In genomic region chr14:13354154-13354553, GRCm38 (mm10) we compare ENCODE assay signal across 9 mouse cellular contexts.
DNase-seq lines count a peak whose midpoint lies in the region; ATAC-seq lines count a peak whose summit lies in the region.
"Had no signal": no experiment of that assay in that cellular context is flagged by ENCODE, and none has a peak within 500 bp of the region (broad histone marks: within the 10 kb centered on the region; RNA-seq: fewer than 3 reads in every experiment).

No protein-coding gene starts in this region.

- DNase-seq in forebrain, embryonic 11.5 days (ENCODE audit: low spot score): no peak
- DNase-seq in right cerebral cortex, postnatal 10 days (ENCODE audit: low spot score in 2 of 2): peak; percentile 48 to 49
- no peak for DNase-seq in right cerebral cortex, postnatal 25 days
- peak; percentile 16 for DNase-seq in left cerebral cortex, postnatal 4 days
- no peak for DNase-seq in gastrocnemius, postnatal 36 days

- WGBS in forebrain, embryonic 16.5 days: 23% methylated on average over 5 of the region's 5 CpGs
- WGBS in forebrain, embryonic 11.5 days: 27% methylated on average over 5 of the region's 5 CpGs

- H3K27ac ChIP-seq in forebrain, embryonic 16.5 days (ENCODE audit: low read length): no peak overlapping the region
- H3K27ac ChIP-seq in forebrain, embryonic 11.5 days (ENCODE audit: low read depth, low read length): no peak overlapping the region
- H3K27ac ChIP-seq: neural tube, embryonic 13.5 days had no signal

- intact Hi-C loops in left cerebral cortex, postnatal 4 days (cut with DNase I): loop anchor here (2.0 kb wide), 1 partner anchor 459 kb away; no protein-coding TSS in a partner anchor
- intact Hi-C loops in gastrocnemius, postnatal 36 days (cut with DNase I): no loop called here

- no peaks in the 10 kb centered on the region for H3K36me3 ChIP-seq in forebrain, embryonic 16.5 days (ENCODE audit: control insufficient read depth, insufficient read depth)
- H3K36me3 ChIP-seq in forebrain, embryonic 11.5 days (ENCODE audit: control insufficient read depth, insufficient read depth, low read length): no peaks in the 10 kb centered on the region
- H3K36me3 ChIP-seq: neural tube, embryonic 13.5 days had no signal

- H3K9me3 ChIP-seq in forebrain, embryonic 16.5 days (ENCODE audit: control insufficient read depth, low read length): no peaks in the 10 kb centered on the region
- no peaks in the 10 kb centered on the region for H3K9me3 ChIP-seq in forebrain, embryonic 11.5 days (ENCODE audit: control insufficient read depth, low read length)
- H3K9me3 ChIP-seq: neural tube, embryonic 13.5 days had no signal

- H3K27me3 ChIP-seq in forebrain, embryonic 16.5 days (replicated peaks; ENCODE audit: control insufficient read depth, insufficient read depth, low read length): no peaks in the 10 kb centered on the region
- no peaks in the 10 kb centered on the region for H3K27me3 ChIP-seq in forebrain, embryonic 11.5 days (ENCODE audit: control insufficient read depth, insufficient read depth, low read length)
- H3K27me3 ChIP-seq: neural tube, embryonic 13.5 days had no signal

- H3K4me1 ChIP-seq in forebrain, embryonic 16.5 days (replicated peaks; ENCODE audit: control insufficient read depth, insufficient read depth, low read length): peaks cover 6% of the 10 kb centered on the region
- H3K4me1 ChIP-seq in forebrain, embryonic 11.5 days (replicated peaks; ENCODE audit: control insufficient read depth, insufficient read depth, low read length): no peaks in the 10 kb centered on the region

- ATAC-seq in forebrain, embryonic 16.5 days: peak; percentile 16; the same call in 1 of the 2 replicates
- ATAC-seq in forebrain, embryonic 11.5 days (replicated peaks; ENCODE audit: low FRiP score): no peak
- ATAC-seq in common myeloid progenitor, adult 5-6 weeks (replicated peaks; ENCODE audit: low read depth, poor library complexity, severe bottlenecking): peak; percentile 67; the same call in 1 of the 2 replicates
- ATAC-seq in erythroblast, adult 5-6 weeks (replicated peaks; ENCODE audit: low FRiP score, poor library complexity, severe bottlenecking): no peak

- no peak overlapping the region for H3K4me3 ChIP-seq in forebrain, embryonic 16.5 days (replicated peaks; ENCODE audit: low read length)
- no peak overlapping the region for H3K4me3 ChIP-seq in forebrain, embryonic 11.5 days (ENCODE audit: low read depth, low read length)
- H3K4me3 ChIP-seq: neural tube, embryonic 13.5 days had no signal

- no peak overlapping the region for H3K9ac ChIP-seq in forebrain, embryonic 16.5 days (replicated peaks; ENCODE audit: low read depth, low read length)
- no peak overlapping the region for H3K9ac ChIP-seq in forebrain, embryonic 11.5 days (ENCODE audit: low read length)
- H3K9ac ChIP-seq: neural tube, embryonic 13.5 days had no signal

- no peak overlapping the region for H3K4me2 ChIP-seq in forebrain, embryonic 16.5 days (ENCODE audit: low read length)
- no peak overlapping the region for H3K4me2 ChIP-seq in forebrain, embryonic 11.5 days (ENCODE audit: low read depth, low read length, severe bottlenecking)
- H3K4me2 ChIP-seq: neural tube, embryonic 13.5 days had no signal

Comparison
In these comparisons a context has a peak if more than half of its experiments do, and no peak if none do; other contexts are left out.
1. ATAC-seq: peak in forebrain, embryonic 16.5 days (single experiment) and common myeloid progenitor, adult 5-6 weeks (single experiment); none in forebrain, embryonic 11.5 days (single experiment) and erythroblast, adult 5-6 weeks (single experiment).
2. DNase-seq: peak in right cerebral cortex, postnatal 10 days (2 of 2) and left cerebral cortex, postnatal 4 days (single experiment); none in forebrain, embryonic 11.5 days (single experiment), right cerebral cortex, postnatal 25 days (single experiment) and gastrocnemius, postnatal 36 days (0 of 2).